Mouse (Mus musculus) spleen, adult 2 months (tissue): ENCODE results near the gene Trappc2l.

ENCODE experiments used
- CTCF ChIP-seq: fragments of 200-500 bp; IDR thresholded peaks from 2 replicates; pipeline ENCODE4 v1.5.1; 2011; ENCODE audit warnings: mild to moderate bottlenecking, inconsistent platforms; ENCODE audit not compliant: insufficient read depth, insufficient read length, insufficient replicate concordance; ENCODE audit errors: extremely low read depth
- POLR2A ChIP-seq: fragments of 200-500 bp; IDR thresholded peaks from 2 replicates; pipeline ENCODE4 v1.6.1; 2011; ENCODE audit warnings: low read depth, low read length, inconsistent platforms

- TF ChIP-seq POLR2A (no peak), CTCF (no peak)
Observed at GRCm38 (mm10) chr8:122571153-122571552, 40.3 kb upstream of the Trappc2l start.
